Mouse (Mus musculus) CH12.LX (cell line): ENCODE measurements at regions not wholly inside any gene's neighbourhood (a gene's known extent, or its start where the extent isn't known, plus 50 kb on each side); places are given as distances from the start of the nearest gene placed in this dataset.

ENCODE experiments used
- DNase-seq: peaks from one replicate; pipeline ENCODE4 v3.0.0-alpha.2; 2013; ENCODE audit errors: extremely low read depth
- H3K27ac ChIP-seq: 2 replicates; pipeline ENCODE4 v1.5.1; 2012; ENCODE audit warnings: low read depth, mild to moderate bottlenecking, control low read depth, moderate library complexity; ENCODE audit not compliant: insufficient read depth
- H3K27me3 ChIP-seq: replicated peaks from 2 replicates; pipeline ENCODE3; 2012; ENCODE audit warnings: inconsistent platforms
- H3K36me3 ChIP-seq, 2 experiments: replicated peaks in 1 of 2; 2 replicates each; pipeline versions ENCODE3 to v1.6.1; 2012; ENCODE audit warnings: inconsistent platforms in 1 of 2, low read length in 1 of 2, mild to moderate bottlenecking in 1 of 2, mixed read lengths in 1 of 2, moderate library complexity in 1 of 2; ENCODE audit not compliant: control insufficient read depth in 1 of 2, insufficient read depth in 1 of 2
- H3K4me1 ChIP-seq, 2 experiments: 2 replicates each; pipeline ENCODE4 v1.6.1; 2012; ENCODE audit warnings: inconsistent platforms in 1 of 2, moderate library complexity in 1 of 2; ENCODE audit not compliant: insufficient read depth in 2 of 2, control insufficient read depth in 1 of 2
- H3K4me2 ChIP-seq: 2 replicates; pipeline ENCODE4 v1.6.1; 2012; ENCODE audit warnings: low read depth, mild to moderate bottlenecking, control low read depth; ENCODE audit not compliant: poor library complexity, insufficient read depth, severe bottlenecking
- H3K4me3 ChIP-seq, 3 experiments: fragments of 150-350 bp in 1 of 3; sonication (generic) in 1 of 3; replicated peaks in 1 of 3; 2 replicates each; pipeline versions ENCODE3 to v1.5.1; 2011 to 2012; ENCODE audit warnings: low read depth in 2 of 3, low read length in 2 of 3, mild to moderate bottlenecking in 2 of 3, moderate library complexity in 2 of 3, control low read depth in 1 of 3, improper control_type of control experiment in 1 of 3, inconsistent platforms in 1 of 3, mixed read lengths in 1 of 3; ENCODE audit not compliant: poor library complexity in 1 of 3
- H3K79me2 ChIP-seq: replicated peaks from 2 replicates; pipeline ENCODE4 v1.6.1; 2012; ENCODE audit warnings: mild to moderate bottlenecking, moderate library complexity; ENCODE audit not compliant: control insufficient read depth, poor library complexity, insufficient read depth, severe bottlenecking; ENCODE audit errors: extremely low read depth
- H3K9ac ChIP-seq: 2 replicates; pipeline ENCODE4 v1.6.1; 2012; ENCODE audit warnings: low read depth, mild to moderate bottlenecking, control low read depth, moderate library complexity; ENCODE audit not compliant: insufficient read depth
- H3K9me3 ChIP-seq: replicated peaks from 2 replicates; pipeline ENCODE3; 2012; ENCODE audit warnings: low read length, inconsistent platforms, mixed read lengths
- CHD1 ChIP-seq: IDR thresholded peaks from 2 replicates; pipeline ENCODE4 v1.6.1; 2012; ENCODE audit warnings: low read depth, low read length, improper control_type of control experiment, inconsistent platforms
- CHD2 ChIP-seq: IDR thresholded peaks from 2 replicates; pipeline ENCODE4 v1.6.1; 2011; ENCODE audit warnings: low read length, improper control_type of control experiment
- CTCF ChIP-seq, 2 experiments: IDR thresholded peaks in 1 of 2; conservative IDR thresholded peaks in 1 of 2; 2 replicates each; pipeline ENCODE4 v1.5.1; 2011 to 2012; ENCODE audit warnings: low read depth in 2 of 2, low read length in 2 of 2, improper control_type of control experiment in 1 of 2, inconsistent platforms in 1 of 2, mild to moderate bottlenecking in 1 of 2, moderate library complexity in 1 of 2
- ETS1 ChIP-seq: conservative IDR thresholded peaks from 2 replicates; pipeline ENCODE4 v1.6.1; 2012; ENCODE audit warnings: low read depth, mild to moderate bottlenecking, inconsistent platforms, low read length, improper control_type of control experiment, moderate library complexity
- GABPA ChIP-seq: IDR thresholded peaks from 2 replicates; pipeline ENCODE4 v1.6.1; 2012; ENCODE audit warnings: low read depth, low read length, improper control_type of control experiment, inconsistent platforms; ENCODE audit not compliant: insufficient replicate concordance
- IRF4 ChIP-seq: IDR thresholded peaks from 2 replicates; pipeline ENCODE4 v1.6.1; 2014; ENCODE audit warnings: low read depth, mild to moderate bottlenecking, inconsistent platforms, low read length, improper control_type of control experiment
- KAT2A ChIP-seq: IDR thresholded peaks from 2 replicates; pipeline ENCODE4 v1.6.1; 2012; ENCODE audit warnings: low read length, improper control_type of control experiment, inconsistent platforms; ENCODE audit not compliant: insufficient replicate concordance
- MEF2A ChIP-seq: IDR thresholded peaks from 2 replicates; pipeline ENCODE4 v1.6.1; 2014; ENCODE audit warnings: low read depth, mild to moderate bottlenecking, inconsistent platforms, low read length, improper control_type of control experiment, borderline replicate concordance
- MXI1 ChIP-seq: IDR thresholded peaks from 2 replicates; pipeline ENCODE4 v1.6.1; 2011; ENCODE audit warnings: mild to moderate bottlenecking, low read depth, low read length, improper control_type of control experiment
- MYC ChIP-seq: IDR thresholded peaks from 2 replicates; pipeline ENCODE4 v1.6.1; 2011; ENCODE audit warnings: low read depth, mild to moderate bottlenecking, improper control_type of control experiment, low read length
- NELFE ChIP-seq: IDR thresholded peaks from 2 replicates; pipeline ENCODE4 v1.6.1; 2011; ENCODE audit warnings: low read depth, low read length, improper control_type of control experiment
- NRF1 ChIP-seq: IDR thresholded peaks from 2 replicates; pipeline ENCODE4 v1.6.1; 2014; ENCODE audit warnings: low read depth, mild to moderate bottlenecking, inconsistent platforms, low read length, improper control_type of control experiment, moderate library complexity
- POLR2A ChIP-seq: IDR thresholded peaks from 2 replicates; pipeline ENCODE4 v1.6.1; 2011; ENCODE audit warnings: low read depth, mild to moderate bottlenecking, improper control_type of control experiment, low read length
- RAD21 ChIP-seq: IDR thresholded peaks from 2 replicates; pipeline ENCODE4 v1.6.1; 2011; ENCODE audit warnings: low read depth, mild to moderate bottlenecking, low read length, improper control_type of control experiment, moderate library complexity
- SMC3 ChIP-seq: IDR thresholded peaks from 2 replicates; pipeline ENCODE4 v1.6.1; 2011; ENCODE audit warnings: low read depth, low read length, improper control_type of control experiment
- TBP ChIP-seq: conservative IDR thresholded peaks from 2 replicates; pipeline ENCODE4 v1.6.1; 2011; ENCODE audit warnings: low read depth, low read length, improper control_type of control experiment
- UBTF ChIP-seq: IDR thresholded peaks from 2 replicates; pipeline ENCODE4 v1.6.1; 2012; ENCODE audit warnings: low read depth, mild to moderate bottlenecking, inconsistent platforms, low read length, improper control_type of control experiment, moderate library complexity
- USF2 ChIP-seq: conservative IDR thresholded peaks from 2 replicates; pipeline ENCODE4 v1.6.1; 2011; ENCODE audit warnings: low read depth, low read length, improper control_type of control experiment
- ZKSCAN1 ChIP-seq: IDR thresholded peaks from 2 replicates; pipeline ENCODE4 v1.6.1; 2012; ENCODE audit warnings: low read depth, inconsistent platforms, low read length, improper control_type of control experiment, borderline replicate concordance
- dilution Hi-C: fragments of 300-500 bp; cut with MboI; formaldehyde crosslinking; loops from 2 replicates; pipeline ENCODE4 v1.14.3; 2020; ENCODE audit warnings: low sequenced_read_pairs; ENCODE audit not compliant: extremely low pct_unique_long_range_greater_than_20kb, extremely low pct_ligation_motif_present
- in situ Hi-C: fragments of 300-500 bp; cut with MboI; formaldehyde crosslinking; loops from 3 replicates; pipeline ENCODE4 v1.14.3; 2019; ENCODE audit warnings: low sequenced_read_pairs, low pct_ligation_motif_present, low pct_unique_long_range_greater_than_20kb, mixed read lengths

GRCm38 (mm10) chr13:44295621-44296020 is 433.7 kb upstream of the Jarid2 start:
- in situ Hi-C loops (no loop called here), dilution Hi-C loops (no loop called here)
- Histone ChIP-seq H3K27me3 (no peaks in the 10 kb centered on the region), H3K36me3 (no peaks in the 10 kb centered on the region), H3K4me3 (no peak overlapping the region), H3K4me1 (peaks cover 0 to 29% of the 10 kb centered on the region in 2 experiments; a peak in 2 of 4 replicates), H3K9ac (no peak overlapping the region), H3K9me3 (peaks cover 7% of the 10 kb centered on the region), H3K4me2 (no peak overlapping the region), H3K79me2 (no peaks in the 10 kb centered on the region), H3K27ac (no peak overlapping the region)
- no peak for DNase-seq
- TF ChIP-seq KAT2A (no peak), POLR2A (no peak), UBTF (no peak), CHD1 (no peak), NRF1 (no peak), MEF2A (no peak), CTCF (conservative IDR thresholded peaks at IDR 0.05 in 1 of 2, IDR thresholded peaks at IDR 0.05 in 1 of 2; ENCODE audit: low read depth in 2 of 2, low read length in 2 of 2) (no peak), CHD2 (no peak), MYC (no peak), NELFE (no peak), ETS1 (no peak), MXI1 (no peak)

GRCm38 (mm10) chr13:44300611-44301010 is 428.7 kb upstream of the Jarid2 start:
- Histone ChIP-seq H3K4me1 (peaks cover 6 to 10% of the 10 kb centered on the region in 2 experiments; a peak in 3 of 4 replicates), H3K36me3 (no peaks in the 10 kb centered on the region), H3K27me3 (no peaks in the 10 kb centered on the region), H3K4me3 (no peak overlapping the region), H3K27ac (no peak overlapping the region), H3K9ac (no peak overlapping the region), H3K79me2 (no peaks in the 10 kb centered on the region), H3K9me3 (no peaks in the 10 kb centered on the region), H3K4me2 (no peak overlapping the region)
- no peak for DNase-seq
- in situ Hi-C loops = no loop called here
- dilution Hi-C loops = no loop called here
- no peak for TF ChIP-seq MEF2A
- TF ChIP-seq MXI1 = no peak
- no peak for TF ChIP-seq MYC
- no peak for TF ChIP-seq CHD1
- TF ChIP-seq SMC3 = no peak
- TF ChIP-seq RAD21 = no peak
- TF ChIP-seq ZKSCAN1 = no peak
- no peak for TF ChIP-seq NELFE
- TF ChIP-seq TBP = no peak
- no peak for TF ChIP-seq IRF4
- no peak for TF ChIP-seq USF2
- TF ChIP-seq CTCF (conservative IDR thresholded peaks at IDR 0.05 in 1 of 2, IDR thresholded peaks at IDR 0.05 in 1 of 2; ENCODE audit: low read depth in 2 of 2, low read length in 2 of 2) = no peak
- no peak for TF ChIP-seq GABPA
